Mouse (Mus musculus) ES-E14 (cell line): ENCODE measurements around the gene Nup93. TPM values are rescaled to one million over a fixed set of nuclear protein-coding genes. Genes with fewer than 3 reads are reported as not detected.

Experiments used
- DNase-seq: peaks from one replicate; pipeline ENCODE4 v3.0.0-alpha.2; 2013; ENCODE audit warnings: low read depth, low spot score
- H3K27ac ChIP-seq: 2 replicates; pipeline ENCODE4 v1.5.1; 2012; ENCODE audit warnings: low read depth, mild to moderate bottlenecking, low read length, moderate library complexity, mixed read lengths; ENCODE audit not compliant: poor library complexity, insufficient read depth, severe bottlenecking
- H3K36me3 ChIP-seq: 2 replicates; pipeline ENCODE4 v1.6.1; 2012; ENCODE audit warnings: mild to moderate bottlenecking, low read length, moderate library complexity, mixed read lengths; ENCODE audit not compliant: control insufficient read depth, poor library complexity, insufficient read depth, severe bottlenecking
- H3K4me1 ChIP-seq, 2 experiments: fragments of 150-350 bp in 1 of 2; sonication (generic) in 1 of 2; 2 replicates each; pipeline ENCODE4 v1.6.1; 2012; ENCODE audit warnings: low read length in 2 of 2, mild to moderate bottlenecking in 1 of 2, mixed read lengths in 1 of 2; ENCODE audit not compliant: control insufficient read depth in 2 of 2, insufficient read depth in 2 of 2, poor library complexity in 1 of 2
- H3K4me3 ChIP-seq, 2 experiments: fragments of 150-350 bp in 1 of 2; sonication (generic) in 1 of 2; 2 replicates each; pipeline ENCODE4 v1.5.1; 2012; ENCODE audit warnings: low read length in 2 of 2, low read depth in 1 of 2, mild to moderate bottlenecking in 1 of 2, mixed read lengths in 1 of 2; ENCODE audit not compliant: insufficient read depth in 1 of 2, poor library complexity in 1 of 2, severe bottlenecking in 1 of 2
- H3K9ac ChIP-seq: 2 replicates; pipeline ENCODE4 v1.6.1; 2012; ENCODE audit warnings: low read depth, mild to moderate bottlenecking, low read length, mixed read lengths; ENCODE audit not compliant: poor library complexity, insufficient read depth, severe bottlenecking
- H3K9me3 ChIP-seq: fragments of 150-350 bp; sonication (generic); 2 replicates; pipeline ENCODE4 v1.6.1; 2012; ENCODE audit warnings: low read depth, mild to moderate bottlenecking, low read length; ENCODE audit not compliant: control insufficient read depth, insufficient read depth
- CHD2 ChIP-seq: IDR thresholded peaks from 2 replicates; pipeline ENCODE4 v1.6.1; 2014; ENCODE audit warnings: mild to moderate bottlenecking, low read depth, low read length, inconsistent platforms
- HCFC1 ChIP-seq: IDR thresholded peaks from 2 replicates; pipeline ENCODE4 v1.6.1; 2012; ENCODE audit warnings: low read length, inconsistent platforms, borderline replicate concordance; ENCODE audit not compliant: insufficient read depth
- MAFK ChIP-seq: IDR thresholded peaks from 2 replicates; pipeline ENCODE4 v1.6.1; 2014; ENCODE audit warnings: mild to moderate bottlenecking, low read depth, low read length, inconsistent platforms; ENCODE audit not compliant: insufficient read depth
- ZC3H11A ChIP-seq: IDR thresholded peaks from 2 replicates; pipeline ENCODE4 v1.6.1; 2012; ENCODE audit warnings: low read depth, mild to moderate bottlenecking, inconsistent platforms, low read length, borderline replicate concordance
- ZNF384 ChIP-seq: IDR thresholded peaks from 2 replicates; pipeline ENCODE4 v1.6.1; 2012; ENCODE audit warnings: low read depth, low read length, inconsistent platforms
- in situ Hi-C, 2 experiments: fragments of 600-800 bp; cut with MboI; formaldehyde crosslinking; loops; one replicate each; pipeline ENCODE4 v1.15.1; 2025; ENCODE audit warnings: low sequenced_read_pairs in 2 of 2, inconsistent platforms in 1 of 2; ENCODE audit not compliant: unreplicated experiment in 2 of 2
- total RNA-seq: library from RNA; depleted of rRNA; stranded (reverse); fragments of 300-350 nt; gene quantifications from 2 replicates; pipeline ENCODE4 v1.2.3, GENCODE M21; 2012

Nup93 gene
- total RNA-seq, 1 experiment: 92.5 TPM

GRCm38 (mm10) chr8:94174619-94175213 is 39.6 kb upstream of the Nup93 start:
- Histone ChIP-seq H3K36me3 (no peaks in the 10 kb centered on the region; the same call in 1 of the 2 replicates), H3K9ac (no peak overlapping the region), H3K4me3 (no peak overlapping the region), H3K27ac (0 out of 2 replicates have a peak overlapping the region, but pooled peaks have one; percentile 44), H3K4me1 (peaks cover 2 to 13% of the 10 kb centered on the region in 2 experiments; a peak in 1 of 4 replicates), H3K9me3 (no peaks in the 10 kb centered on the region)
- TF ChIP-seq CHD2 (no peak), ZC3H11A (no peak), ZNF384 (no peak)
- peak; percentile 85 for DNase-seq
- in situ Hi-C loops: no loop called here

GRCm38 (mm10) chr8:94177716-94178390 is 36.5 kb upstream of the Nup93 start:
- in situ Hi-C loops: no loop called here
- DNase-seq: no peak
- peaks cover 4% of the 10 kb centered on the region; the same call in 1 of the 2 replicates for H3K36me3 ChIP-seq

DNA sequence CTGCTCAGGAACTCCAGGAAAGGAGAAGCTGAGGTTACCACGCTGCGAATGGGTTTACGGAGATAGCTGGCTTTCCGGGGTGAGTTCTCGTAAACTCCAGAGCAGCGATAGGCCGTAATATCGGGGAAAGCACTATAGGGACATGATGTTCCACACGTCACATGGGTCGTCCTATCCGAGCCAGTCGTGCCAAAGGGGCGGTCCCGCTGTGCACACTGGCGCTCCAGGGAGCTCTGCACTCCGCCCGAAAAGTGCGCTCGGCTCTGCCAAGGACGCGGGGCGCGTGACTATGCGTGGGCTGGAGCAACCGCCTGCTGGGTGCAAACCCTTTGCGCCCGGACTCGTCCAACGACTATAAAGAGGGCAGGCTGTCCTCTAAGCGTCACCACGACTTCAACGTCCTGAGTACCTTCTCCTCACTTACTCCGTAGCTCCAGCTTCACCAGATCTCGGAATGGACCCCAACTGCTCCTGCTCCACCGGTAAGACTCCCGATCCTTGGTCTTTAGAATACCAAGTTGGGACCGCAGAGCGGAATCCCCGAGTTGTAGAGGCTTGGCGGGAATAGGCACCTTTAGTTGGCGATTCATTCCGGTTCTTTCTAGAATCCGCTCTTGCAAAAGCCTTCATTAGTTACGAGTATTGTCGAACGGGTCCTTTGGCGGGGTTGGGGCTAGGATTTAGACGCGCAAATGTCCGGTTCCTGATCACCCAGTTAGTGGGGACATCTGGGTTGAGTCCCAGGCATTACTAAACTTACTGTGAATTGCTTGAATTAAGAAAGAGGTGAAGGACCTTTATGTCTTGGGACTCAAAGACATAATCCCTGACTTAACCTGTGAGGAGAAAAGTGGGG is 35.3 kb upstream of the Nup93 start, which contains the start of gene Mt1:
TSS of gene Mt1 (plus strand) at position 226 of the 856 bp plus-strand sequence.
- H3K27ac ChIP-seq: peak within 1 kb of the TSS; percentile 54; the same call in 1 of the 2 replicates
- peak within 1 kb of the TSS; percentile 83 for H3K9ac ChIP-seq
- peaks cover 9 to 15% of the 10 kb centered on the region in 2 experiments; a peak in 3 of 4 replicates for H3K4me1 ChIP-seq
- peak within 1 kb of the TSS; percentile 79 to 80 for H3K4me3 ChIP-seq
- TF ChIP-seq ZNF384 (no peak), MAFK (0 out of 2 replicates have a peak, but pooled peaks have one; percentile 11)
- no peaks in the 10 kb centered on the region for H3K9me3 ChIP-seq
- peaks cover 4% of the 10 kb centered on the region; the same call in 1 of the 2 replicates for H3K36me3 ChIP-seq
- peak; percentile 92 for DNase-seq
- in situ Hi-C loops: no loop called here

More at GRCm38 (mm10) chr8:94177716-94178390, 36.5 kb upstream of the Nup93 start:
- no peak overlapping the region for H3K9ac ChIP-seq
- no peak overlapping the region for H3K4me3 ChIP-seq
- TF ChIP-seq MAFK: no peak
- no peak for TF ChIP-seq ZNF384
- no peak for TF ChIP-seq HCFC1
- no peak for TF ChIP-seq ZC3H11A
- no peak for TF ChIP-seq CHD2
- no peaks in the 10 kb centered on the region for H3K9me3 ChIP-seq
- H3K4me1 ChIP-seq: peaks cover 7 to 8% of the 10 kb centered on the region in 2 experiments; a peak in 3 of 4 replicates
- no peak overlapping the region for H3K27ac ChIP-seq

DNA sequence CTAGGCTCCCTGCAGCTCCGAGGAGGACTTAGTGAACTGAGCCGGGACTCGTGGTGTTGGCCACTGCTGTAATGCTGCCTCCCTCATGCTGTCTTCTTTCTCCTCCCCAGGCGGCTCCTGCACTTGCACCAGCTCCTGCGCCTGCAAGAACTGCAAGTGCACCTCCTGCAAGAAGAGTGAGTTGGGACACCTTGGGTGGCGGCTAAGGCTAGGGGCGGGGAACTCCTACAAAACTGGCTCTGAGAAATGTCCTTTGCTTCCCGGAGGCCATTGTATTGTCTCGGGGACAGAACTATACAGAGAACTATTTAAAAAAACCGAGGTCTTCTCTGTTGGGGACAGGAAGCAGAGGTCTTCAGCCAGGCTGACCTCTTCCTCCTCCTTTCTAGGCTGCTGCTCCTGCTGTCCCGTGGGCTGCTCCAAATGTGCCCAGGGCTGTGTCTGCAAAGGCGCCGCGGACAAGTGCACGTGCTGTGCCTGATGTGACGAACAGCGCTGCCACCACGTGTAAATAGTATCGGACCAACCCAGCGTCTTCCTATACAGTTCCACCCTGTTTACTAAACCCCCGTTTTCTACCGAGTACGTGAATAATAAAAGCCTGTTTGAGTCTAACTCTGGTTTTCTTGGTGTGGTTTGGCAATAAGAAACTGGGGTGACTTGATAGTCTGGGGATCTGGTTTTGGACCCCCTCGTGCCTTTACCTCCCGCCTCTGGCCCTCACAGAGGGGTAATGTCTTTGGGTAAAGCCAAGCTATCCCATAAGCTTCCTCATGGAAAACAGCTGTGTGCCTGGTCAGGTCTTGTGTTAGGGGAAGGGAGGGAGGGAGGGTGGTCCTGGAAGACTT is 34.4 kb upstream of the Nup93 start:
- TF ChIP-seq CHD2: no peak
- no peak for TF ChIP-seq MAFK
- TF ChIP-seq ZNF384: no peak
- no peak for TF ChIP-seq ZC3H11A
- no peak for TF ChIP-seq HCFC1
- in situ Hi-C loops: no loop called here
- 0 out of 2 replicates have a peak overlapping the region, but pooled peaks have one; percentile 54 for H3K27ac ChIP-seq
- H3K9ac ChIP-seq: peak overlapping the region; percentile 83
- H3K36me3 ChIP-seq: peaks cover 4% of the 10 kb centered on the region; the same call in 1 of the 2 replicates
- H3K4me3 ChIP-seq: peak overlapping the region; percentile 79 to 80
- DNase-seq: no peak
- no peaks in the 10 kb centered on the region for H3K9me3 ChIP-seq
- peaks cover 9 to 12% of the 10 kb centered on the region in 2 experiments; a peak in 3 of 4 replicates for H3K4me1 ChIP-seq
